Mouse (Mus musculus): Measurements from ENCODE around the gene Trpm3. TPM values are rescaled to one million over a fixed set of nuclear protein-coding genes. Genes with fewer than 3 reads are reported as not detected.

The Trpm3 gene
- polyA plus RNA-seq, 1 experiment from 2014 or later: 0.51 TPM

DNA sequence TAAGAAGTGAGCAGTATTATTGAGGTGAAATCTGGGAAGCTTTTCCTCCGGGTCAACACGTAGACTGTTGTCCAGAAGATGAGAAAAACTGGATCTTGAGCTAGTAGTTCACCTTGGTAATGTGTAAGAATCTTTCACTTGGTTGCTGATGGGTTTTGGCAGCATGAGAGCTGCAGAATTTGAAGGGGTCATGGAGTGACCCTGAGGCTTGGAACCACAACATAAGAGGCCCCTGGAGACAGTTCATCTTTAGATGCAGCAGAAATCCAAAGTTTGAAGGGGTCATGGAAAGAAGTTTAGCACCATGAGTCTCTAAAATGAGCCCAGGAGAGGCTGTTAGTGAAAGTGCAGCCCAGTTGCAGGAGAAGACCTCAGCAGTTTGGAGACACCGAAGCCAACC is 279.4 kb downstream of the Trpm3 start:
- no peaks in the 10 kb centered on the region for H3K4me1 ChIP-seq (ENCODE audit: insufficient read depth, low read depth, low read length)
- no peaks in the 10 kb centered on the region for H3K36me3 ChIP-seq (ENCODE audit: insufficient read depth, low read length)
- no peak overlapping the region for H3K4me2 ChIP-seq (replicated peaks; ENCODE audit: low read depth, low read length)
- H3K27me3 ChIP-seq (replicated peaks; ENCODE audit: insufficient read depth, low read length): no peaks in the 10 kb centered on the region
- no peak overlapping the region for H3K4me3 ChIP-seq (ENCODE audit: low read depth, low read length)
- DNase-seq (ENCODE audit: low spot score) (no peak), ATAC-seq (no peak)
- H3K27ac ChIP-seq (ENCODE audit: low read length): no peak overlapping the region
- 79% methylated on average over 3 of the region's 3 CpGs for WGBS
- H3K9ac ChIP-seq (replicated peaks; ENCODE audit: low read depth): no peak overlapping the region
- H3K9me3 ChIP-seq (ENCODE audit: low read length): no peaks in the 10 kb centered on the region
- TF ChIP-seq EP300 (IDR thresholded peaks at IDR 0.05) (no peak), CTCF (IDR thresholded peaks at IDR 0.05) (no peak)

DNA sequence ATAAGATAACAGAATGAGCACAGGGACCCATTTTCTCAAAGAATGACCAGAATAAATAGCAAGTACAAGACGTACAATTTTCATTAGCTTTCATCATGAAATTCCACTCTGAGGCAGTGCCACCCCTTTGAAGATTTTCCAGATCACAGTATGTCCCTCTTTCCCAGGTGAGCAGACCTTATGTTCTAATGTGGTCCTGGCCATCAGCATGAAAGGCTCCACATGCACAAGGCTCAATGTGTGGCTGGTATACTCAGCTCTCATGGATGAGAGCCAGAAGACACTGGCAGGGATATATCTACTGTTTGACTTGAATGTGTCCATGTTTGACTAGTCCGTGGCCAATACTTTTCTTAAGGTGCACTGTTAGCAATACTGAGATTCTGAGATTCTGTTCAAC is 298.4 kb downstream of the Trpm3 start:
- TF ChIP-seq EP300 (IDR thresholded peaks at IDR 0.05) (no peak), CTCF (IDR thresholded peaks at IDR 0.05) (no peak)
- H3K36me3 ChIP-seq (ENCODE audit: insufficient read depth, low read length): no peaks in the 10 kb centered on the region
- no peak overlapping the region for H3K4me2 ChIP-seq (replicated peaks; ENCODE audit: low read depth, low read length)
- H3K27ac ChIP-seq (ENCODE audit: low read length): no peak overlapping the region
- DNase-seq (ENCODE audit: low spot score) (no peak), ATAC-seq (no peak)
- no peaks in the 10 kb centered on the region for H3K4me1 ChIP-seq (ENCODE audit: insufficient read depth, low read depth, low read length)
- H3K9ac ChIP-seq (replicated peaks; ENCODE audit: low read depth): no peak overlapping the region
- H3K27me3 ChIP-seq (replicated peaks; ENCODE audit: insufficient read depth, low read length): no peaks in the 10 kb centered on the region
- H3K9me3 ChIP-seq (ENCODE audit: low read length): no peaks in the 10 kb centered on the region
- H3K4me3 ChIP-seq (ENCODE audit: low read depth, low read length): no peak overlapping the region
- 76% methylated on average over 2 of the region's 2 CpGs for WGBS

DNA sequence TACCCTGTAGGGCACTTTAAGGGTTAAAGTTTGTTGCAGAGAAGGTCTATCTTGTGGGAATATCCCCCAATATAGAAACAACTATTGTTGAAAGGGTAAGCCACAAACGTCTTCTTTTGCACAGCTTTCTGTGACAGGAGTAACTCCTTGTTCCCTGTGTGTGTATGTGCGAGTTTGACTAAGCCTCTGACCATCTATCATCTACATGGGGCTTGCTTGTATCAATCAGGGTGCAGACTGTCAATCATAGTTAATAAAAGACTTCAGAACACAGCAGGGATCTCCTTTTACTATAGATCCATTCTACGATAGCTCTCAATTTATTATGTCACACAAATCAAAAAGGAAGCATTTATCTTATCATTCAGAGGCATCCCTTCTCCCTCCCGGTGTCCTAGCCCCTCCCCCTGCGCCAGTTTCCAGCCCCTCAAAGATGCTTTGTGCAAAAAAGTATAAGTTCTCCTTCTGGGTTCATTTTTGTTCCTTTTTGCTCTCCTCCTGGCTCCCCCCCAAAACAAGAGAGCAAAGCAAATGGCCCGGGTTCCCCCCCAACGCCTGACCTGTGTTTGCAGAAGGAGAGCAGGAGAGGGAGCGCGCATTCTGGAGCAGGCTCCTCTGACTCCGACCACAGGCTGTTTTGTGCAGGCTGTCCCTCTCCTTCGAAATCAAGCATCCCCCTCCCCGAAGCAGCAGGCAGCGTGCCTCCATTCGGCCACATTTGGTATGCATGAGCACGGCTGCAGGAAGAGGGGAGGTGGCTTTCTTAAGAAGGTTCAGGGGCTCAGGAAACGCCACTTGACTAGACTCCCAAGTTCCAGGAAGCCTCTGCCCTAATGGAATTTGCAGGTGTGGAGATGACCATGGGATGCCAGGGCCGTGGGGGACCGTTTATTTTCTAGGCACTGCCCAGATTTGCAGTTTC is 308.8 kb downstream of the Trpm3 start:
- no peaks in the 10 kb centered on the region for H3K36me3 ChIP-seq (ENCODE audit: insufficient read depth, low read length)
- no peaks in the 10 kb centered on the region for H3K27me3 ChIP-seq (replicated peaks; ENCODE audit: insufficient read depth, low read length)
- 5% methylated on average over 18 of the region's 18 CpGs for WGBS
- H3K4me1 ChIP-seq (ENCODE audit: insufficient read depth, low read depth, low read length): peaks cover 8% of the 10 kb centered on the region
- H3K27ac ChIP-seq (ENCODE audit: low read length): no peak overlapping the region
- ATAC-seq (0 out of 2 replicates have a peak, but pooled peaks have one; percentile 30), DNase-seq (ENCODE audit: low spot score) (peak; percentile 14)
- peak overlapping the region; percentile 26 for H3K4me3 ChIP-seq (ENCODE audit: low read depth, low read length)
- H3K9me3 ChIP-seq (ENCODE audit: low read length): no peaks in the 10 kb centered on the region
- H3K4me2 ChIP-seq (replicated peaks; ENCODE audit: low read depth, low read length): peak overlapping the region; percentile 49
- TF ChIP-seq EP300 (IDR thresholded peaks at IDR 0.05) (no peak), CTCF (IDR thresholded peaks at IDR 0.05) (peak; percentile 19)
- H3K9ac ChIP-seq (replicated peaks; ENCODE audit: low read depth): no peak overlapping the region

DNA sequence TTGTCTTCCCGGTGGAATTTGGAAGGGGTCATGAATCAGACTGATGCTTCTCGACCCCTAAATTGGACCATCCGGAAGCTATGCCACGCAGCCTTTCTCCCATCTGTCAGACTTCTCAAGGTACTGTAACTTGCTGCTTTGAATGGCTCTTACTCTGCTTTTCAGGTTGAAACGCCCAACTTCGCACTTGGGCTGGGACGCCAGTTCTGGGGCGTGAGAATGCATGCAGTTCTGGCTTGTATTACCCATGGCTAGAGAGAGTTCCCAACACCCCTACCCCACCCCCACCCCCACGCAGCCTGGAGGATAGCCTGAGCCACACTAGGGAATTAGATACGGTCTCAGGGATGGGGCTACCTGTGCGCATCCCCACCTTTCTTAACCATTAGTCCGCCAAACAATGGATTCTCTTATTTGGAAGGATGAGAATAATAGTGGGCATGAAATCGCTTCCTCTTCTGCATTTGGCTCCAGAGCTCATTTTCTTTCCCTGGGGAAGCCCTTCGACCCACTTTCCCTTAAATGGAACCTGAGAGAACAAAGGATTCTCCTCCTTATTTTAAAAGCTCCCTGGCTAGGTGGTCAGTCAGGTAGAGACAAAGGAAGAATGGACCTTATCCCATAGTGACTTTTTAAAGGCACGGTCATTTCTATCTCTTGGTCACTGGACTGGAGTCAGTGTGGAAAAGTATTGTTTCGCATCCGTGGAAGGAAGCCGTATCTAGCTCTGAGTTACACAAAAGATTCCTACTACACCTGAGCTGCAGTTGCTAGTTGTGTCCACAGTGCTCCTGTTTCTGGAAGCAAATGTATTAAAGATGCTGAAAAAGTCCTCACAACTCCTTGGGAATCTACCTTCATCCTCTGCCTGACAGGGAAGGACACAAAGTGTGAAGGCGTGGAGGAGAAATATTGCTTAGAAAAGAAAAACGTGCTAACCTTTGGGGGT is 309.8 kb downstream of the Trpm3 start:
- 31% methylated on average over 20 of the region's 20 CpGs for WGBS
- Histone ChIP-seq H3K4me3 (ENCODE audit: low read depth, low read length) (peak overlapping the region; percentile 26), H3K27me3 (replicated peaks; ENCODE audit: insufficient read depth, low read length) (no peaks in the 10 kb centered on the region), H3K4me1 (ENCODE audit: insufficient read depth, low read depth, low read length) (peaks cover 8% of the 10 kb centered on the region), H3K9me3 (ENCODE audit: low read length) (no peaks in the 10 kb centered on the region), H3K4me2 (replicated peaks; ENCODE audit: low read depth, low read length) (peak overlapping the region; percentile 49), H3K36me3 (ENCODE audit: insufficient read depth, low read length) (no peaks in the 10 kb centered on the region), H3K27ac (ENCODE audit: low read length) (no peak overlapping the region), H3K9ac (replicated peaks; ENCODE audit: low read depth) (no peak overlapping the region)
- ATAC-seq: no peak; the same call in 1 of the 2 replicates
- no peak for DNase-seq (ENCODE audit: low spot score)
- TF ChIP-seq CTCF (IDR thresholded peaks at IDR 0.05) (no peak), EP300 (IDR thresholded peaks at IDR 0.05) (no peak)

DNA sequence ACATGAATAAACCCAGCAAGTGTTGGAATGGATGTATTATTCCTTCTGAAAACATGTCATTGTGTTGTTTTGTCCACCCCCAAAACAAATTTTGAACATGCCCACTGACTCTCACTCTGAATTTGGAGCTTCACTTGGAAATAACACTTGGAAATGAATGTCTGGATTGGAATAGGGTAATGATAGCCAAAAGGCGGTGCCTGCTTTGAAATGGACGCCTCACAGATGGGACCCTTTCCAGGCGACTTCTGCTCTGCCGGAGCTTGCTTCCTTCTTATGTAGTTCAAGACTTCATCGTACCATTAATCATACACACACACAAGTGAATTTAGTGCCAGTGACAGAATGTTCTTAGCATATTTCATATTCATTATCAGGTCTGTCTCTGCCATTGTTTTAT is 312.4 kb downstream of the Trpm3 start:
- ATAC-seq: no peak

DNA sequence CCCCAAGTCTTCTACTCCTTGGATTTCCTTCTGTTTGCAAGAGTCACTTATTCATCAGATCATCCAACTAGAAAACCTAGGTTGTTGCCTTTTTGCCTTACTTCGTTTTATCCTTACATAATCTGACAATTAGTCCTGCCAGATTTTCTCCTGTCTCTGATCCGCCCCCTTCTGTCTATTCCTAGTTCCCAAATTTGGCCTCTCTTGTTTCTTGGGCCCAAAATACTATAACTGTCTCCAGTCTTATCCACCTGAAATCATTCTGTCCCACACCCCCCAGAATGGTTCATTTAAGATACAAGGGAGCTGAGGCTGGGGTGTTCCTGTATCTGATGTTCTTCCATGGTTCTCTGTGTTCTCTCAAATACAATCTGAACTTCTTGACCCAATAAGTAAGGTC is 318.1 kb downstream of the Trpm3 start:
- ATAC-seq: no peak
- no peak overlapping the region for H3K4me3 ChIP-seq (ENCODE audit: low read depth, low read length)
- no peak overlapping the region for H3K4me2 ChIP-seq (replicated peaks; ENCODE audit: low read depth, low read length)
- no peak overlapping the region for H3K9ac ChIP-seq (replicated peaks; ENCODE audit: low read depth)
- TF ChIP-seq CTCF (IDR thresholded peaks at IDR 0.05): no peak
- TF ChIP-seq EP300 (IDR thresholded peaks at IDR 0.05): no peak
- no peaks in the 10 kb centered on the region for H3K9me3 ChIP-seq (ENCODE audit: low read length)
- H3K27me3 ChIP-seq (replicated peaks; ENCODE audit: insufficient read depth, low read length): no peaks in the 10 kb centered on the region
- no peak overlapping the region for H3K27ac ChIP-seq (ENCODE audit: low read length)
- 81% methylated on average over 2 of the region's 2 CpGs for WGBS
- no peaks in the 10 kb centered on the region for H3K36me3 ChIP-seq (ENCODE audit: insufficient read depth, low read length)
- H3K4me1 ChIP-seq (ENCODE audit: insufficient read depth, low read depth, low read length): no peaks in the 10 kb centered on the region
- no peak for DNase-seq (ENCODE audit: low spot score)

More for the DNA sequence above, 312.4 kb downstream of the Trpm3 start:
- no peaks in the 10 kb centered on the region for H3K36me3 ChIP-seq (ENCODE audit: insufficient read depth, low read length)
- TF ChIP-seq EP300 (IDR thresholded peaks at IDR 0.05): no peak
- TF ChIP-seq CTCF (IDR thresholded peaks at IDR 0.05): no peak
- DNase-seq (ENCODE audit: low spot score): no peak
- no peak overlapping the region for H3K4me2 ChIP-seq (replicated peaks; ENCODE audit: low read depth, low read length)
- H3K9me3 ChIP-seq (ENCODE audit: low read length): no peaks in the 10 kb centered on the region
- no peak overlapping the region for H3K27ac ChIP-seq (ENCODE audit: low read length)
- no peaks in the 10 kb centered on the region for H3K27me3 ChIP-seq (replicated peaks; ENCODE audit: insufficient read depth, low read length)
- H3K9ac ChIP-seq (replicated peaks; ENCODE audit: low read depth): no peak overlapping the region
- peaks cover 8% of the 10 kb centered on the region for H3K4me1 ChIP-seq (ENCODE audit: insufficient read depth, low read depth, low read length)
- 69% methylated on average over 5 of the region's 5 CpGs for WGBS
- no peak overlapping the region for H3K4me3 ChIP-seq (ENCODE audit: low read depth, low read length)

All from lung, postnatal 0 days (tissue).